Mouse (Mus musculus): ENCODE results near the gene 6430550D23Rik. TPM values are rescaled to one million over a fixed set of nuclear protein-coding genes. Genes with fewer than 3 reads are reported as not detected.

6430550D23Rik gene
- polyA plus RNA-seq, 1 experiment from 2014 or later = 0.98 TPM

GRCm38 (mm10) chr2:155946069-155946468 lies 61.7 kb downstream of the 6430550D23Rik start:
- Histone ChIP-seq H3K4me1 (ENCODE audit: control insufficient read depth, low read depth, low read length) (peaks cover 16% of the 10 kb centered on the region), H3K4me2 (ENCODE audit: low read depth, low read length) (no peak overlapping the region), H3K27me3 (ENCODE audit: control insufficient read depth, insufficient read depth, low read depth, low read length) (no peaks in the 10 kb centered on the region), H3K36me3 (ENCODE audit: control insufficient read depth, insufficient read depth) (no peaks in the 10 kb centered on the region), H3K4me3 (ENCODE audit: low read depth, low read length) (no peak overlapping the region), H3K27ac (ENCODE audit: low read length) (no peak overlapping the region), H3K9ac (ENCODE audit: low read depth, low read length) (no peak overlapping the region), H3K9me3 (replicated peaks; ENCODE audit: control insufficient read depth, low read length) (no peaks in the 10 kb centered on the region)
- ATAC-seq (ENCODE audit: low read depth) = 0 out of 2 replicates have a peak, but pooled peaks have one; percentile 20
- 2% methylated on average over 7 of the region's 7 CpGs for WGBS (ENCODE audit: insufficient replicate concordance)

- Histone ChIP-seq H3K27ac (ENCODE audit: low read length) (no peak overlapping the region), H3K27me3 (ENCODE audit: control insufficient read depth, insufficient read depth, low read depth, low read length) (no peaks in the 10 kb centered on the region), H3K9ac (ENCODE audit: low read depth, low read length) (no peak overlapping the region), H3K9me3 (replicated peaks; ENCODE audit: control insufficient read depth, low read length) (no peaks in the 10 kb centered on the region), H3K4me1 (ENCODE audit: control insufficient read depth, low read depth, low read length) (peaks cover 16% of the 10 kb centered on the region), H3K36me3 (ENCODE audit: control insufficient read depth, insufficient read depth) (no peaks in the 10 kb centered on the region), H3K4me2 (ENCODE audit: low read depth, low read length) (no peak overlapping the region), H3K4me3 (ENCODE audit: low read depth, low read length) (no peak overlapping the region)
- no peak for ATAC-seq (ENCODE audit: low read depth)
- WGBS (ENCODE audit: insufficient replicate concordance) = 79% methylated on average over 5 of the region's 5 CpGs
These were observed 62.2 kb downstream of the 6430550D23Rik start for GRCm38 (mm10) chr2:155945580-155945979.

- Histone ChIP-seq H3K27ac (ENCODE audit: low read length) (no peak within 1 kb of the TSS), H3K4me2 (ENCODE audit: low read depth, low read length) (no peak within 1 kb of the TSS), H3K4me1 (ENCODE audit: control insufficient read depth, low read depth, low read length) (peaks cover 16% of the 10 kb centered on the region), H3K9me3 (replicated peaks; ENCODE audit: control insufficient read depth, low read length) (no peaks in the 10 kb centered on the region), H3K4me3 (ENCODE audit: low read depth, low read length) (no peak within 1 kb of the TSS), H3K9ac (ENCODE audit: low read depth, low read length) (no peak within 1 kb of the TSS), H3K36me3 (ENCODE audit: control insufficient read depth, insufficient read depth) (no peaks in the 10 kb centered on the region), H3K27me3 (ENCODE audit: control insufficient read depth, insufficient read depth, low read depth, low read length) (no peaks in the 10 kb centered on the region)
- no peak for ATAC-seq (ENCODE audit: low read depth)
- 78% methylated on average over 13 of the region's 13 CpGs for WGBS (ENCODE audit: insufficient replicate concordance)
These were observed 62.7 kb downstream of the 6430550D23Rik start, which contains the start of gene Gdf5 for GRCm38 (mm10) chr2:155945124-155945523. TSS of gene Gdf5 (minus strand) at chr2:155945367.

GRCm38 (mm10) chr2:155944685-155945084 lies 63.1 kb downstream of the 6430550D23Rik start:
- H3K4me2 ChIP-seq (ENCODE audit: low read depth, low read length) = no peak overlapping the region
- 74% methylated on average over 4 of the region's 4 CpGs for WGBS (ENCODE audit: insufficient replicate concordance)
- H3K4me1 ChIP-seq (ENCODE audit: control insufficient read depth, low read depth, low read length) = peaks cover 16% of the 10 kb centered on the region
- no peaks in the 10 kb centered on the region for H3K27me3 ChIP-seq (ENCODE audit: control insufficient read depth, insufficient read depth, low read depth, low read length)
- ATAC-seq (ENCODE audit: low read depth) = no peak
- no peaks in the 10 kb centered on the region for H3K9me3 ChIP-seq (replicated peaks; ENCODE audit: control insufficient read depth, low read length)
- H3K9ac ChIP-seq (ENCODE audit: low read depth, low read length) = no peak overlapping the region
- H3K4me3 ChIP-seq (ENCODE audit: low read depth, low read length) = no peak overlapping the region
- H3K27ac ChIP-seq (ENCODE audit: low read length) = no peak overlapping the region
- H3K36me3 ChIP-seq (ENCODE audit: control insufficient read depth, insufficient read depth) = no peaks in the 10 kb centered on the region

- H3K9ac ChIP-seq (ENCODE audit: low read depth, low read length) = no peak overlapping the region
- H3K4me2 ChIP-seq (ENCODE audit: low read depth, low read length) = peak overlapping the region; percentile 2; the same call in 1 of the 2 replicates
These were observed 64.3 kb downstream of the 6430550D23Rik start for GRCm38 (mm10) chr2:155943463-155943862.

GRCm38 (mm10) chr2:155941697-155942442 lies 65.9 kb downstream of the 6430550D23Rik start:
- Histone ChIP-seq H3K4me2 (ENCODE audit: low read depth, low read length) (no peak overlapping the region), H3K4me1 (ENCODE audit: control insufficient read depth, low read depth, low read length) (peaks cover 6% of the 10 kb centered on the region), H3K4me3 (ENCODE audit: low read depth, low read length) (no peak overlapping the region), H3K9me3 (replicated peaks; ENCODE audit: control insufficient read depth, low read length) (no peaks in the 10 kb centered on the region), H3K36me3 (ENCODE audit: control insufficient read depth, insufficient read depth) (no peaks in the 10 kb centered on the region), H3K27me3 (ENCODE audit: control insufficient read depth, insufficient read depth, low read depth, low read length) (no peaks in the 10 kb centered on the region), H3K9ac (ENCODE audit: low read depth, low read length) (no peak overlapping the region), H3K27ac (ENCODE audit: low read length) (no peak overlapping the region)
- ATAC-seq (ENCODE audit: low read depth) = no peak
- WGBS (ENCODE audit: insufficient replicate concordance) = 86% methylated on average over 40 of the region's 40 CpGs

More at GRCm38 (mm10) chr2:155943463-155943862, 64.3 kb downstream of the 6430550D23Rik start:
- no peak for ATAC-seq (ENCODE audit: low read depth)
- H3K4me3 ChIP-seq (ENCODE audit: low read depth, low read length) = no peak overlapping the region
- no peaks in the 10 kb centered on the region for H3K27me3 ChIP-seq (ENCODE audit: control insufficient read depth, insufficient read depth, low read depth, low read length)
- no peak overlapping the region for H3K27ac ChIP-seq (ENCODE audit: low read length)
- H3K36me3 ChIP-seq (ENCODE audit: control insufficient read depth, insufficient read depth) = no peaks in the 10 kb centered on the region
- 15% methylated on average over 8 of the region's 8 CpGs for WGBS (ENCODE audit: insufficient replicate concordance)
- peaks cover 16% of the 10 kb centered on the region for H3K4me1 ChIP-seq (ENCODE audit: control insufficient read depth, low read depth, low read length)
- no peaks in the 10 kb centered on the region for H3K9me3 ChIP-seq (replicated peaks; ENCODE audit: control insufficient read depth, low read length)

- 72% methylated on average over 3 of the region's 3 CpGs for WGBS (ENCODE audit: insufficient replicate concordance)
- Histone ChIP-seq H3K27me3 (ENCODE audit: control insufficient read depth, insufficient read depth, low read depth, low read length) (no peaks in the 10 kb centered on the region), H3K4me2 (ENCODE audit: low read depth, low read length) (no peak within 1 kb of the TSS), H3K36me3 (ENCODE audit: control insufficient read depth, insufficient read depth) (no peaks in the 10 kb centered on the region), H3K9ac (ENCODE audit: low read depth, low read length) (no peak within 1 kb of the TSS), H3K27ac (ENCODE audit: low read length) (no peak within 1 kb of the TSS), H3K9me3 (replicated peaks; ENCODE audit: control insufficient read depth, low read length) (no peaks in the 10 kb centered on the region), H3K4me3 (ENCODE audit: low read depth, low read length) (no peak within 1 kb of the TSS), H3K4me1 (ENCODE audit: control insufficient read depth, low read depth, low read length) (no peaks in the 10 kb centered on the region)
- ATAC-seq (ENCODE audit: low read depth) = no peak
These were observed 67.1 kb downstream of the 6430550D23Rik start, which contains the start of gene Gm15557 for GRCm38 (mm10) chr2:155940681-155941080. TSS of gene Gm15557 (plus strand) at chr2:155940728.

GRCm38 (mm10) chr2:155939897-155940529 lies 67.8 kb downstream of the 6430550D23Rik start:
- no peak overlapping the region for H3K4me2 ChIP-seq (ENCODE audit: low read depth, low read length)
- no peaks in the 10 kb centered on the region for H3K27me3 ChIP-seq (ENCODE audit: control insufficient read depth, insufficient read depth, low read depth, low read length)
- no peak overlapping the region for H3K9ac ChIP-seq (ENCODE audit: low read depth, low read length)
- no peak overlapping the region for H3K4me3 ChIP-seq (ENCODE audit: low read depth, low read length)
- no peak for ATAC-seq (ENCODE audit: low read depth)
- no peaks in the 10 kb centered on the region for H3K36me3 ChIP-seq (ENCODE audit: control insufficient read depth, insufficient read depth)
- no peaks in the 10 kb centered on the region for H3K9me3 ChIP-seq (replicated peaks; ENCODE audit: control insufficient read depth, low read length)
- H3K4me1 ChIP-seq (ENCODE audit: control insufficient read depth, low read depth, low read length) = no peaks in the 10 kb centered on the region
- H3K27ac ChIP-seq (ENCODE audit: low read length) = no peak overlapping the region
- WGBS (ENCODE audit: insufficient replicate concordance) = 58% methylated on average over 7 of the region's 7 CpGs
